Mouse (Mus musculus) embryo, embryonic 11 days (tissue): Measurements from ENCODE around the gene Mtrex.

Experiments
- DNase-seq: peaks from one replicate; pipeline ENCODE4 v3.0.0-alpha.2; 2015

The Mtrex gene

DNA sequence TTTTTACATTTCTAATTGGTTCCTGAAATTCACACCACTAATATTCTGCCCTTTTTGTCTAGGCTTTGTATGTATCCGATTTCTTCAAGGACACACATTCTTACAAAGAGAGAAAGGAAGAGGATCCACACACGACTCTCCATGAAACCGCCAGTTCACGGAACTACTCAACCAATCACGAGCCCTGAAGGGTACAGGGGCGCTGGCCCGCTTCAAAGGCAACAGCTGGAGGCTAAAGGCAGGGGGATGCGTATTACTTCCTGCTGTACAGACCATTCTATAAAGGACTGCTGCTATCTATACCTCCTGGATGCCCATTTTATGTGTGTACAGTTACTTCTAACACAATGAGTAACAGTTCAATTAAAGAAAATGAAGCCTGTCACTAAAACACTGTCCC is 59.8 kb downstream of the Mtrex start:
- DNase-seq: no peak

DNA sequence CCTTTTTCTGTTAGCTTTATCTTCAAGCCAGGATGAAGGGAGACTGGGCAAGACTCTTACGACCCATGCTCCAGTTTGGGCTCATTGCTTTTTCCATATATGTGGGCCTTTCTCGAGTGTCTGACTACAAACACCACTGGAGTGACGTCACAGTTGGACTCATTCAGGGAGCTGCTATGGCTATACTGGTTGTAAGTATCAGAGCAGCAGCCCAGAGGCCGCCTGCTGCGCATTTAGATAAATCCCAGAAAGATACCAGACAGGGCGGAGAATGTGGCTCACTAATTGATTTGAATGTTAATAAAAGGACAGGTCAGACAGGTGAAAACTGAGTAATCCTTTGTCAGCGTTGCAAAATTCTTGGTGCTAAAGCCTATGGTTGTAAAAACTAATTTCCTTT is 60.4 kb downstream of the Mtrex start:
- DNase-seq: no peak

GRCm38 (mm10) chr13:112862978-112863677 is 64.1 kb downstream of the Mtrex start:
- no peak for DNase-seq

DNA sequence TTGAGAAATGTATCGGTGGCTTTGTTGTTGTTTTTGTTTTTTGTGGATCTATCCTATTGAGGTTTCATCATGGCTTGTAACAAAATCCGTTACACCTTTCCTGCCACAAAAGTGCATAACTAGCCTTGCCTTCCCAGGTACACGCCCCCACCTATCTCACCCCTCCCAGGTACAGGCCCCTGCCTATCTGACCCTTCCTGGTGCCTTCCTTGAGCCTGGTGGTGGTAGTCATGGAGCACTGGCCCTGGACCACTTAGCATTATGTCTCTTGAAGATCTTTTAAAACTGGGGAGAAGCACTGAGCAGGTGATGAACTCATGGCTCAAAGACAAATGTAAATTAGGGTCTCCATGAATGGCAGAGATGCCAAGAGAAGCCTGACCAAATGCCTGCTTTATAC is 64.9 kb downstream of the Mtrex start:
- DNase-seq: no peak

GRCm38 (mm10) chr13:112861825-112862306 is 65.3 kb downstream of the Mtrex start:
- DNase-seq: no peak

GRCm38 (mm10) chr13:112860911-112861310 is 66.3 kb downstream of the Mtrex start:
- no peak for DNase-seq

- DNase-seq: no peak
These were observed 66.8 kb downstream of the Mtrex start for GRCm38 (mm10) chr13:112860370-112860769.

- no peak for DNase-seq
These were observed 67.5 kb downstream of the Mtrex start for GRCm38 (mm10) chr13:112859574-112860134.

GRCm38 (mm10) chr13:112857921-112858320 is 69.3 kb downstream of the Mtrex start:
- no peak for DNase-seq

GRCm38 (mm10) chr13:112854402-112854801 is 72.8 kb downstream of the Mtrex start:
- peak; percentile 27 for DNase-seq

- no peak for DNase-seq
These were observed 73.4 kb downstream of the Mtrex start for GRCm38 (mm10) chr13:112853710-112854316.

DNA sequence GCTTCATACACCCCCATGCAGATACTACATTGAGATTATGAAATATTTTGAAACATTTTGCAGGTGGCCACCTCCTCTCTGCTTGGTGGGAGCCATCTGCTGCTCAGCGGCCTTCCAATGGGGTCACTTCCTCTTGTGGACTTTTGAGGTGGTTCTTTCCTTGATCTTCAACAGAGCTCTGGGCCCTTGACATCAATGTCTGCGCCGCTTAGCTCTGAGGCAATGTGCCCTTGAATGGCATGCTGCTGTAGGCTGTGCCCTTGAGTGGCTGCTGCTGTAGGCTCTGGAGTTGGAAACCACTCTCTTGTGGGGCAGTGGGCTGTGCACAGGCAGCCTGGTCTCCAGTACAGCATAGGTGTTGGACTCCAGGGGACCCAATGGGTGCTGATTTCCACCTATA is 81.3 kb downstream of the Mtrex start:
- no peak for DNase-seq

GRCm38 (mm10) chr13:112840241-112841087 is 86.7 kb downstream of the Mtrex start:
- no peak for DNase-seq

GRCm38 (mm10) chr13:112838562-112839232 is 88.5 kb downstream of the Mtrex start:
- no peak for DNase-seq

- no peak for DNase-seq
These were observed 89.5 kb downstream of the Mtrex start for GRCm38 (mm10) chr13:112837621-112838155.

GRCm38 (mm10) chr13:112836951-112837350 is 90.2 kb downstream of the Mtrex start:
- DNase-seq: no peak

DNA sequence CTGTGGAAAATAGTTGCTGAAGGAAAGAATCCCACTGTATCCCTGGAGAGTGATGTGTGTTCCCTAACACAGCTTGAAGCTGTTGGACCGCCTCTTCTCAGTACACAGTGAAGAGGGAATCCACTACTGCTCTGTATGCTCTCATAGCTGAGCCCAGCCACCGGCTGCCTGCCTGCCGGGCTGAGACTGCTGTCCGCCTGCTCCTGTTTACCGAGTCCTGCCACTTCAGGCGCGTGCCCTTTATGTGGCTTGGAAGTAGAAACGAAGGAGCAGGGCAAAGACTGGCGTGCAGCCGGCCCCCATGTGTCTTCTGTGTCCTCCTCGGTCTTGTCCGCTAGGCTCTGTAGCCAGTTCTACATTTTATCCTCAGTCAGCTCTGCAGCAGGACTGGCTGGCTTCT is 92.1 kb downstream of the Mtrex start:
- DNase-seq: peak; percentile 53

GRCm38 (mm10) chr13:112833895-112834263 is 93.3 kb downstream of the Mtrex start:
- DNase-seq: no peak

GRCm38 (mm10) chr13:112833253-112833894 is 93.8 kb downstream of the Mtrex start:
- DNase-seq: no peak

GRCm38 (mm10) chr13:112832589-112832988 is 94.6 kb downstream of the Mtrex start:
- DNase-seq: no peak

GRCm38 (mm10) chr13:112829619-112830018 is 97.6 kb downstream of the Mtrex start:
- no peak for DNase-seq

- no peak for DNase-seq
These were observed 101.7 kb downstream of the Mtrex start for GRCm38 (mm10) chr13:112825479-112825878.
